Mouse (Mus musculus): ENCODE measurements around the gene Ftl1.
A peak's percentile ranks its signal among the peaks of the same experiment; 100 is the strongest.
"Not testable (repeated sequence)": the region's sequence is repeated elsewhere in the genome, so short reads cannot be mapped to it uniquely, and the experiment has no call there.

Ftl1 gene

DNA sequence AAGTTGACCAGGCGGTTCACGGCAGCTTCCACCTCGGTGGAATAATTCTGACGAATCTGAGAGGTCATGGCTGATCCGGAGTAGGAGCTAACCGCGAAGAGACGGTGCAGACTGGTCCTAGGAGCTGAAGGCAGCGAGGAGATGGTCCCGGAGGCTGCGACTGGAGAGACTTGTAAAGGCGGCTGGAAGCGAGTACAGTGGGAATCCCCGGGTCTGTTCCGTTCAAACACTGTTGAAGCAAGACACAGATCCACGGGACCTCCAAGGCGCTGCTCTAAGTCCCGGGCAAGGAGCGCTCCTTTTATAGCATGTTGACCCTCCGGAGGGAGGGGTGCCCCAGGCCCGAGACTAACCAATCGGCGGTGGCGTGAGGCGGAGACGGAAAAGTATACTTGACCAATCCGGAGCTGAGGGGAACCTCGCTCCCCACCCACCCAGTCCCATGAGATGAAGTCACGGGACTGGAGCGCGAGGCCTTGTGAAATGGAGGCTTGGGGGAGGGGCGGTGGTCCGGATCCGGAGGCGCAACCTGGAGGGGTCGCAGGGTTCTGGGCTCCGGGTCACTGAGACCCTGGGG is at the start of gene Ftl1:
Ftl1 (minus strand) TSS at position 321 of the 577 bp plus-strand sequence.
- DNase-seq (ENCODE audit: low spot score) = peak; percentile 81

DNA sequence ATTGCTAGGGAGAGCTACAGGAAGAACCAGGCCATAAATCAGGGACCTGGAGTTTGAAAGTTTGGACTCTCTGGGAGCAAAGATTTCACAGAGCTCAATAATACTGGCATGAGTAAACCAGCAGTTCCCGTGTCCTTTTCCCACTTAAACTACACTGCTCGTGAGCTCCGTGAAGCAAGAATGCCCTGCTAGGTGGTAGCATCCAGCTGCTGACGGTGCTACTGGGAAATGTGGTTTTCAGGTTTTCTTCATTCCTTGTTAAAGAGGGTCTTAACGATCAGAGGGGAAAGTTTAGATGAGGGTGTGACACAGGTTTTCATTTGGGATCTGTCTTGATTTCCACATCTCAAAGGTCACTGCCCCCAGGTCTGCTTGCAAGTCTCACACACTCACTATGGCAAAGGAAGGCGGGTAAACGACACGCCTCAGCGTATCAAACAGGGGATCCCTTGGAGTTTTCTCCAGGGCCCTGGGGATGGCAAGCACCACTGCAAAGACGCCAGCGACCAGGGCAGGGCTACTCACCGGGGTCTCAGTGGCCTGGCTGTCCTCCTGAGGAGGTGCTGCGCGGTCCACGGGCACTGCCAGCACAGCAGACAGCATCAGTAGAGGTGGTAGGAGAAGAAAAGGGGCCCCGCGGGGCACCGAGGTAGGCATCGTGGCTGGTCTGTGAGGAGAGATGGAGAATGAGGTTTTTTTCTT is 49.6 kb upstream of the Ftl1 start:
- no peak for DNase-seq (ENCODE audit: low spot score)

DNA sequence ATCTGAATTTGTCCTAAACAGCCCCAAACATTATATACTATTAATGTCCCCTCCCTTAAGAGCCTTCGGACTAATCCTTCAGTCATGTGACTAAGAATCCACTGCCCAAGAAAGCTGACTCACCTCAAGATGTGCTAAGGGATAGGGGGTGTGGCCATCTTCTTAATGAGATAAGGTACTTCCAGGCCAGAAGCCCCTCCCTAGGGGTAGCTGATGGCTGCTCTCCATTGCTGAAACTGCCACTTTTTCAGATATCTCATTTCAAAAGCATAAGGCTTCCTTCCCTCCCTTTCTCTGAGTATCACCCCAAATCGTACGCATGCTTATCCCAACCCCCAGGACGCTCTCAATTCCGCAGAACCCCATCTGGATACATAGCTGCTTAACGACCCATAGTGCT is 48.9 kb upstream of the Ftl1 start:
- no peak for DNase-seq (ENCODE audit: low spot score)

GRCm38 (mm10) chr7:45507583-45507982 is 47.9 kb upstream of the Ftl1 start:
- no peak for DNase-seq (ENCODE audit: low spot score)

DNA sequence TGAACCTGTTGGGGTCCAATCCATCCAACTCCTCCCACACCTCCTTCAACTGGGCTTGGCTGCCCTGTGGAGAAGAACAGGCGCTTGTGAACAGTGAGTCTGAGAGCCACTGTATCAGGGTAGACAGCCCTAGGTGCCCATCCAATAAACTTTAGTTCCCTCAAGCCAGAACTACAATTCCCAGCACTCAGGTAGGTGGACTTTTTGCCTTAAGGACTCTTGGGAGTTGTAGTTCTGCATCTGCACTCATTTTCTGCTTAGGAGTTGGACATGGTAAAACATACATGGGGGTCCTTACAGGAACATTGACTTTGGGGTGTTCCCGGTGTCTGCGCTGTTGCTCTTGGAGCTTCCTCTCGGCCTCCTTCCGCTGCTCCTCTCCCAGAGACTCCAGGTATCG is 38.7 kb upstream of the Ftl1 start:
- no peak for DNase-seq (ENCODE audit: low spot score)

GRCm38 (mm10) chr7:45494548-45494947 is 34.9 kb upstream of the Ftl1 start:
- DNase-seq (ENCODE audit: low spot score) = no peak

DNA sequence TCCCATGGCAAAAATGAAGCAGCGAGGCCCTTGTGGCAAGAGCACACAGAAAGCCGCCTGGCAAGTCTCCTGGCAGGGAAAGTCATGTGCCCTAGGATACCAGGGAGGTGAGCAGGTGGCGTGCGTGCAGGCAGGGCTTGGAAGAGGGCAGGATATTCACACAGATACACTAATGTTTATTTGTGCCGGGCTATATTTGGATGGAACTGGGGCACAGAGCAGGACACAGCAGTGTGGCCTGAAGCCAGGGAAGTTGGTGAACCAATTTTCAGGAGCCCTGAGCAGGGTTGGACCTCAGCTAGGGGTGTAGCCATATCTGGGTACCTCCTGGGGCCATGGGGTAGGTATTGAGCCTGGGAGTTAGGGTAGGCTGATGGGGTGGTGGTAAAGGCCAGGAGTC is 33.3 kb upstream of the Ftl1 start:
- DNase-seq (ENCODE audit: low spot score) = no peak

DNA sequence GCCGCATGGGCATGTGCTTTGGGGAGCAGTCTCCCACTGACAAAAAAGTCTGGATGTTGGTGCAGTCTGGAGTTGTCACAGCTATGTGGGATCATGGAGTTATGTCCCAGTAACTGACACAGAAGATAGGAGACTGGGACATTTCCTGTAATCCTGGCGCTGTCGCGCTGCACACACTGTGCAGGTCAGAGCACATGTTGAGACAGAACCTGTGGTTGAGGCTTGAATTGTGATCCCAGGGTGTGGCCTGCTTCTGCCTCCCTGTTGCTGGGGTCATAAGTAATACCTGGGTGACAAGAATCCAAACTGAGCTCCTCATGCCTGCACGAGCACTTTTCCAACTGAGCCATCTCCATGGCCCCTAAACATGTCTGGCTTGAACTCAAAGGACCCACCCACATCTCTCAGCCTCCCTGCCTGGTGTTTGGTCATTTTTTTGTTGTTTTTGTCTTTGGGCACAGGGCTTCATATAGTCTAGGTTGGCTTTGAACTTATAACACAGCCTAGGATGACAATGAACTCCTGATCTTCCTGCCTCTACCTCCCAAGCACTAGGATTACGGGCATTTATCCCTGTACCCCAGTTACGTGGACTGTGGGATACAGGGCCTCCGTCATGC is 32.7 kb upstream of the Ftl1 start:
- no peak for DNase-seq (ENCODE audit: low spot score)

DNA sequence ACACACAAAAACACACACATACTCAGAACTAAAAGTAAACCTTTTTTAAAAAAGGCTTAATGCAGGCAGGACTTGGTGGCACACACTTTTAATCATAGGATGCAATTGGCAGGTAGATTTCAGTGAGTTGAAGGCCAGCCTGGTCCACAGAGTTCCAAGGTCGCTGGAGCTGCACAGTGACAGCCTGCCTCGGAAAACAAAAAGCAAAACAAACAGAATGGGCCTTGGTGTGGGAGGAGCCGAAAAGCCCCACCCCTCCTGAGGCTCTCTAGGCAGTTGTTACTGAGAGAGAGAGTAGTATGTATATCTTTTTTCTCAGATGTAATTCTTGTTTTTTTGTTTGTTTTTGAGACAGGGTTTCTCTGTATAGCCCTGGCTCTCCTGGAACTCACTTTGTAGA is 31.6 kb upstream of the Ftl1 start:
- DNase-seq (ENCODE audit: low spot score) = no peak

DNA sequence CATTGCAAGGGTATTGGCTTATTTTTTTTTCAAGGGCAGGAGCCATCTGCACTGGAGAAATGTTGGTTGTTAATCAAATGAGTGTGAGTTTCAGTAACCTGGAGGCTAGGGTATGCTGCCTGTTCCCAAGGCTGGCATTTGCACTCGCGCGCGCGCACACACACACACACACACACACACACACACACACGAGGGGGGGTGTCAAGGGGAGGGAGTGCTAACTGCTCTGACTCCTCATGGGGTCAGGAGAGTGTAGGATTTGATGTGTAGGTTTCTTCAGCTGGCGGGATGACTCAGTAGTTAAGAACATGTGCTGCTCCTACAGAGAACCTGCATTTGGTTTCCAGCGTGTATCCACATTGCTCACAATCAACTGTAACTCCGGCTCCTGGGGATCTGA is 31.1 kb upstream of the Ftl1 start:
- DNase-seq (ENCODE audit: low spot score) = no peak

DNA sequence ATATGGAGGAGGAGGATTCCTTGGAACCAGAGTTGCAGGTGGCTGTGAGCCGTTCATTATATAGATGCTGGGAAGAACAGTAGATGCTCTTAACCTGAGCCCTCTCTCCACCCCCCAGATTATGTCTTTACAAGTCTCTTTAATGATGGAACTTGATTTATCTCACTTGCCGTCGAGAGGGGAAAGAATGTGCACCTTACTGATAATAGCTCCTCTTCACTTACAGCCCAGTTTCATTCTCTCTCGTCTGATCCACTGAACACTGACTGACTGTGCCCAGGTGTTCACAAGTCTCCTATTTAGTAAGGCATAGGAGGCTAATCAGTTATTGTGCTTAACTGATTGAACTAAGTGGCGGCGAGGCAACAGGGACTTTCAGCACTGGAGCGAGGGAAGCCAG is 29.9 kb upstream of the Ftl1 start:
- no peak for DNase-seq (ENCODE audit: low spot score)

- DNase-seq (ENCODE audit: low spot score) = peak; percentile 52
Measured at GRCm38 (mm10) chr7:45488293-45489204, 28.9 kb upstream of the Ftl1 start, which contains the start of gene Dhdh. Gene Dhdh, minus strand, starts transcription at chr7:45488805.

GRCm38 (mm10) chr7:45487861-45488292 is 28.2 kb upstream of the Ftl1 start:
- DNase-seq (ENCODE audit: low spot score) = no peak

DNA sequence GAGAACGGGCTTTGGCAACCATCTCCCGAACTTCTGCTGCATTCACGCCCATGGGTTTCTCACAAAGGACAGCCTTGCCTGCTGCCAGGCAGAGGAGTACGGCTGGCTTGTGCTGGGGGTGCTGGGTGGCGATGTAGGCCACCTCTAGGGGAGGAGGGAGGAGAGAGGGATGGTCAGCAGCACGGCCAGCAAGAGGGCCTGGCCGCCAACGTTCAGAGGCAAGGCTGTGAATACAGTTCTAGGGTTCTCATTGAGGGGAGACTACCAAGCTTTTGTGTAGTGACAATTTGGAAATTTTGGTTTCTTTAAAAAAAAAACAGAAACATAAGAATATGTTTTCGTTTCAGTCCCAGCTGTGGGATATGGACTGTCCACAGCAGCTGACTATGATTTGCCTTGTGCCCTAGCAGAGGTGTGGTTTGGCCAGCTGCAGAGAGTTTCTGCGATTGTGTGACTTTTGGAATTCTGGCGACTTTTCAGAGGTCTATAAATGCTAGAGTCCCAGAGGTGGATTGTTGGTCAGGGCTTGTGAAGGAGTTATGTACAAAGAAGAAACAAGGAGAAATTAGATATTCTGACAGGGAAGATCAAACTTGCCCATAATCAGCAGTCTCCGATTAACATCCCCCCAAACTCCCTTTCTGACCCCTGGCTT is 27.2 kb upstream of the Ftl1 start, which contains the start of gene Gm45808:
Gm45808 (minus strand) TSS at position 51 of the 655 bp plus-strand sequence.
- no peak for DNase-seq (ENCODE audit: low spot score)

DNA sequence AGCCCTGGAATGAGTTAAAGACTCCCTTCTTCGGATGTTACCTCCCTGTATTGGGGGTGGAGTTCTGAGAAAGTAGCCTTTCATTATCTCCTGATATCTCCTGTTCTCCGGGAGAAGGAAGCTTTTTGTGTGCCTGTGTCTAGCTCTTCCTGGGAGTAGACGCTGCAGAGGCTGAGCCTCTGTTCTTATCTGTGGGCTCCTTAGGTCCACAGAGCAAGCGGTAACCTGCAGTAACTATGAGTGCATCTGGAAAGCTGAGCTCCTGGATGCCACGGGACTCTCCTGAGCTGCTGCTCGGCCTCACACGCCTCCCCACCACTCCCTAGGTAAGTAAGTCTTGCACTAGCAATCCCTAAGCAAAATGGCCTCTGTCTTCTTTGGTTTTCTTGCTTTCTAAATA is 26.5 kb upstream of the Ftl1 start:
- no peak for DNase-seq (ENCODE audit: low spot score)

- DNase-seq (ENCODE audit: low spot score) = not testable (repeated sequence)
Measured at GRCm38 (mm10) chr7:45484985-45485384, 25.3 kb upstream of the Ftl1 start.

DNA sequence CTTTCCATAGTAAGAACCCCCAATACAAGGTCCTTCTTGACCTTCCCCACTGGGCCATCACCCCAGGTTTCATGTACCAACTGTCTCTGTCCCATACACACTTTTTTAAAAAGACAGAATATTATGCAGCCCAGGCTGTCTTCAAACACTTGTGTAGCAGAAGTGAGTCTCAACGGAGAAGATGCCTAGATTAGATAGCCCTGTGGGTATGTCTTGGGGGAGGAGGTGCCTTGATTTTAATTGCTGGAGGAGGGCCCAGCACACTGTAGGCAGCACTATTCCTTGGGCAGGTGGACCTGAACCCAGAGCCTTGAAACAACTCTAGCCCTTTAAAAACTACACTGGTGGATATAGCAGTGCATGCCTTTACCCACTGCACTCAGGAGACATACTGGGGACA is 22.5 kb upstream of the Ftl1 start:
- DNase-seq (ENCODE audit: low spot score) = no peak

DNA sequence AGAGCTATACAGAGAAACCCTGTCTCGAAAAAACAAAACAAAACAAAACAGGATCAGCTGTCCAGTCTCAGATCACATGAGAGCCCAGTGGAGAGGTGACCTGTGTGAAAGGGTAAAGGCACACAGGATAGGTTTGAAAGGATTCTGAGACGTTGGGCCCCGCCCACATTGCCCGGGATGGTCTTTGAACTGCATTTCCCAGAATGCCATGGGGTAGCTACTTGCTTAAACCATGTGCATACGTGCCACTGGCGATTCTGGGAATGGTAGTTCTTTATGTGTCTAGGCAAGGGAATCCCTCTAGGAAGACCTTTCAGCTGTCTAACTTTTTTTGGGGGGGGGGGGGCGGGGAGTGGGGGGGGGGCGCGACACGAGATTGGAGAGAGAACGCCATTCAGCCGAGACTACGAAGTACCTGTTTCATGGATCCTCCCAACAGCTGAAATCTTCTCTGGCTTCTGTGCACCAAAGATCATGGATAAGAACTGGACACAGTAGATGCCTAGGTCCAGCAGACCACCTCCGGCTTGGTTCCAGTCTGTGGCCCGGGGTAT is 21.8 kb upstream of the Ftl1 start, which contains the start of gene Tulp2:
Tulp2 (plus strand) TSS at position 504 of the 554 bp plus-strand sequence.
- no peak for DNase-seq (ENCODE audit: low spot score)

DNA sequence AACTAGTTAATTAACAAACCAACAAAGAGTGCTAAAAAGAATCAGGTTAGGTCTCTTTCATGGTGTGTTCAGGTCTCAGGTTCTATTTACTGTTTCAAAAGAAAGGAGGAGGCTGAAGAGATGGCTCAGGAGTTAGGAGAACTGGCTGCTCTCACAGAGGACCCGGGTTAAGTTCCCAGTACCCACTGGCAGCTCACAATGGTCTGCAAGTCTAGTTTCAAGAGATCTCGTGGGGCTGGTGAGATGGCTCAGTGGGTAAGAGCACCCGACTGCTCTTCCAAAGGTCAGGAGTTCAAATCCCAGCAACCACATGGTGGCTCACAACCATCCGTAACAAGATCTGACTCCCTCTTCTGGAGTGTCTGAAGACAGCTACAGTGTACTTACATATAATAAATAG is 20.6 kb upstream of the Ftl1 start:
- not testable (repeated sequence) for DNase-seq (ENCODE audit: low spot score)

GRCm38 (mm10) chr7:45478774-45479173 is 19.1 kb upstream of the Ftl1 start:
- DNase-seq (ENCODE audit: low spot score) = no peak

DNA sequence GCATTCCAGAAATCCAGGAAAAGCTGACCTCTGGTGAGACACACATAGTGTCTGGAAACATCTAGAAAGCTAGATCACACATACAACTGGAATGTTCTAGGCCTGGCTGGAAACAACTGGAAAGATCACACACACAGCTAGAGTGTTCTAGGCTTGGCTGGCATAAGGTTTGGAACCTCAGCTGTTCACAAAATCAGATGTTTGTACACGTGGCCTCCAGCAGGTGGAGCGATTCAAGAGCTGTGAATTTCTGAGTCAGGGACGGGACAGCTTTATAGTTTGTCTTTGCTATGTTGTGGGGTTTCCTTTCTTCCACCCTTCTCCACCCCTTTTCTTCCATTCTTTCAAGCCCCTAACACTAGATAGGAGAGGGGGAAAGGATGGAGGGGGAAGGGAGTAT is 17.3 kb upstream of the Ftl1 start:
- peak; percentile 59 for DNase-seq (ENCODE audit: low spot score)

Measured in urinary bladder, postnatal 25 days (tissue).